Mouse (Mus musculus): ENCODE results near the gene Cdipt. TPM values are rescaled to one million over a fixed set of nuclear protein-coding genes. Genes with fewer than 3 reads are reported as not detected.
A peak's percentile ranks its signal among the peaks of the same experiment; 100 is the strongest.

Cdipt gene
- polyA plus RNA-seq, 1 experiment = 134 TPM

GRCm38 (mm10) chr7:127009307-127010085 lies 33.8 kb downstream of the Cdipt start:
- TF ChIP-seq POLR2A (IDR thresholded peaks at IDR 0.05; ENCODE audit: low read depth, low read length) (no peak), CTCF (IDR thresholded peaks at IDR 0.05; ENCODE audit: borderline replicate concordance, insufficient read depth, low read length) (no peak)
- H3K4me3 ChIP-seq (ENCODE audit: insufficient read depth, low read length) = no peak overlapping the region
- peaks cover 10% of the 10 kb centered on the region for H3K4me1 ChIP-seq (ENCODE audit: control insufficient read depth, insufficient read depth, low read length)
- H3K27ac ChIP-seq (ENCODE audit: insufficient read depth, low read length) = peak overlapping the region; percentile 75

GRCm38 (mm10) chr7:127011051-127011450 lies 35.3 kb downstream of the Cdipt start:
- no peak for TF ChIP-seq POLR2A (IDR thresholded peaks at IDR 0.05; ENCODE audit: low read depth, low read length)
- TF ChIP-seq CTCF (IDR thresholded peaks at IDR 0.05; ENCODE audit: borderline replicate concordance, insufficient read depth, low read length) = no peak
- Histone ChIP-seq H3K27ac (ENCODE audit: insufficient read depth, low read length) (no peak overlapping the region; the same call in 1 of the 2 replicates), H3K4me3 (ENCODE audit: insufficient read depth, low read length) (no peak overlapping the region), H3K4me1 (ENCODE audit: control insufficient read depth, insufficient read depth, low read length) (peaks cover 10% of the 10 kb centered on the region)

GRCm38 (mm10) chr7:127011717-127012116 lies 36.0 kb downstream of the Cdipt start:
- no peak overlapping the region for H3K27ac ChIP-seq (ENCODE audit: insufficient read depth, low read length)
- TF ChIP-seq CTCF (IDR thresholded peaks at IDR 0.05; ENCODE audit: borderline replicate concordance, insufficient read depth, low read length) (no peak), POLR2A (IDR thresholded peaks at IDR 0.05; ENCODE audit: low read depth, low read length) (no peak)
- H3K4me1 ChIP-seq (ENCODE audit: control insufficient read depth, insufficient read depth, low read length) = peaks cover 10% of the 10 kb centered on the region
- no peak overlapping the region for H3K4me3 ChIP-seq (ENCODE audit: insufficient read depth, low read length)

GRCm38 (mm10) chr7:127012374-127012773 lies 36.7 kb downstream of the Cdipt start:
- Histone ChIP-seq H3K27ac (ENCODE audit: insufficient read depth, low read length) (no peak overlapping the region), H3K4me3 (ENCODE audit: insufficient read depth, low read length) (no peak overlapping the region), H3K4me1 (ENCODE audit: control insufficient read depth, insufficient read depth, low read length) (peaks cover 10% of the 10 kb centered on the region)
- TF ChIP-seq POLR2A (IDR thresholded peaks at IDR 0.05; ENCODE audit: low read depth, low read length) (no peak), CTCF (IDR thresholded peaks at IDR 0.05; ENCODE audit: borderline replicate concordance, insufficient read depth, low read length) (no peak)

GRCm38 (mm10) chr7:127012845-127013244 lies 37.1 kb downstream of the Cdipt start:
- Histone ChIP-seq H3K4me3 (ENCODE audit: insufficient read depth, low read length) (no peak overlapping the region), H3K27ac (ENCODE audit: insufficient read depth, low read length) (no peak overlapping the region), H3K4me1 (ENCODE audit: control insufficient read depth, insufficient read depth, low read length) (peaks cover 10% of the 10 kb centered on the region)
- no peak for TF ChIP-seq POLR2A (IDR thresholded peaks at IDR 0.05; ENCODE audit: low read depth, low read length)
- TF ChIP-seq CTCF (IDR thresholded peaks at IDR 0.05; ENCODE audit: borderline replicate concordance, insufficient read depth, low read length) = no peak

- no peak overlapping the region for H3K27ac ChIP-seq (ENCODE audit: insufficient read depth, low read length)
- H3K4me1 ChIP-seq (ENCODE audit: control insufficient read depth, insufficient read depth, low read length) = peaks cover 9% of the 10 kb centered on the region
- peak overlapping the region; percentile 78 for H3K4me3 ChIP-seq (ENCODE audit: insufficient read depth, low read length)
- TF ChIP-seq POLR2A (IDR thresholded peaks at IDR 0.05; ENCODE audit: low read depth, low read length) (no peak), CTCF (IDR thresholded peaks at IDR 0.05; ENCODE audit: borderline replicate concordance, insufficient read depth, low read length) (no peak)
These were observed 37.7 kb downstream of the Cdipt start for GRCm38 (mm10) chr7:127013385-127013784.

- Histone ChIP-seq H3K4me3 (ENCODE audit: insufficient read depth, low read length) (peak within 1 kb of the TSS; percentile 78), H3K4me1 (ENCODE audit: control insufficient read depth, insufficient read depth, low read length) (peaks cover 2% of the 10 kb centered on the region), H3K27ac (ENCODE audit: insufficient read depth, low read length) (peak within 1 kb of the TSS; percentile 28)
- no peak for TF ChIP-seq CTCF (IDR thresholded peaks at IDR 0.05; ENCODE audit: borderline replicate concordance, insufficient read depth, low read length)
- peak; percentile 73 for TF ChIP-seq POLR2A (IDR thresholded peaks at IDR 0.05; ENCODE audit: low read depth, low read length)
These were observed 38.6 kb downstream of the Cdipt start, which contains the start of gene Mvp for GRCm38 (mm10) chr7:127014320-127014719. Gene Mvp, minus strand, starts transcription at chr7:127014621.

GRCm38 (mm10) chr7:127014993-127015392 lies 39.3 kb downstream of the Cdipt start:
- peaks cover 2% of the 10 kb centered on the region; the same call in 1 of the 2 replicates for H3K4me1 ChIP-seq (ENCODE audit: control insufficient read depth, insufficient read depth, low read length)
- TF ChIP-seq CTCF (IDR thresholded peaks at IDR 0.05; ENCODE audit: borderline replicate concordance, insufficient read depth, low read length) = no peak
- no peak for TF ChIP-seq POLR2A (IDR thresholded peaks at IDR 0.05; ENCODE audit: low read depth, low read length)
- no peak overlapping the region for H3K27ac ChIP-seq (ENCODE audit: insufficient read depth, low read length)

GRCm38 (mm10) chr7:127016081-127016480 lies 40.4 kb downstream of the Cdipt start:
- Histone ChIP-seq H3K27ac (ENCODE audit: insufficient read depth, low read length) (peak overlapping the region; percentile 85), H3K4me1 (ENCODE audit: control insufficient read depth, insufficient read depth, low read length) (peaks cover 2% of the 10 kb centered on the region; the same call in 1 of the 2 replicates), H3K4me3 (ENCODE audit: insufficient read depth, low read length) (peak overlapping the region; percentile 73)
- no peak for TF ChIP-seq CTCF (IDR thresholded peaks at IDR 0.05; ENCODE audit: borderline replicate concordance, insufficient read depth, low read length)
- no peak; the same call in 1 of the 2 replicates for TF ChIP-seq POLR2A (IDR thresholded peaks at IDR 0.05; ENCODE audit: low read depth, low read length)

More at GRCm38 (mm10) chr7:127014993-127015392, 39.3 kb downstream of the Cdipt start:
- no peak overlapping the region for H3K4me3 ChIP-seq (ENCODE audit: insufficient read depth, low read length)

- no peak for TF ChIP-seq POLR2A (IDR thresholded peaks at IDR 0.05; ENCODE audit: low read depth, low read length)
- TF ChIP-seq CTCF (IDR thresholded peaks at IDR 0.05; ENCODE audit: borderline replicate concordance, insufficient read depth, low read length) = no peak
- Histone ChIP-seq H3K4me3 (ENCODE audit: insufficient read depth, low read length) (peak within 1 kb of the TSS; percentile 73), H3K27ac (ENCODE audit: insufficient read depth, low read length) (peak within 1 kb of the TSS; percentile 85), H3K4me1 (ENCODE audit: control insufficient read depth, insufficient read depth, low read length) (peaks cover 2% of the 10 kb centered on the region; the same call in 1 of the 2 replicates)
These were observed 40.6 kb downstream of the Cdipt start, which contains the start of gene Pagr1b for GRCm38 (mm10) chr7:127016481-127016485. Gene Pagr1b, minus strand, starts transcription at chr7:127016484.
